Mouse (Mus musculus) bone marrow, adult 2 months (tissue): ENCODE measurements around the gene Olfr1093.

Source experiments
- CTCF ChIP-seq: fragments of 200-500 bp; IDR thresholded peaks from 2 replicates; pipeline ENCODE4 v1.5.1; 2011; ENCODE audit warnings: low read length, control low read depth; ENCODE audit not compliant: control insufficient read depth, insufficient read depth
- POLR2A ChIP-seq: fragments of 200-500 bp; IDR thresholded peaks from 2 replicates; pipeline ENCODE4 v1.6.1; 2011; ENCODE audit warnings: low read depth, mild to moderate bottlenecking, control low read depth, low read length, borderline replicate concordance; ENCODE audit not compliant: control insufficient read depth

DNA sequence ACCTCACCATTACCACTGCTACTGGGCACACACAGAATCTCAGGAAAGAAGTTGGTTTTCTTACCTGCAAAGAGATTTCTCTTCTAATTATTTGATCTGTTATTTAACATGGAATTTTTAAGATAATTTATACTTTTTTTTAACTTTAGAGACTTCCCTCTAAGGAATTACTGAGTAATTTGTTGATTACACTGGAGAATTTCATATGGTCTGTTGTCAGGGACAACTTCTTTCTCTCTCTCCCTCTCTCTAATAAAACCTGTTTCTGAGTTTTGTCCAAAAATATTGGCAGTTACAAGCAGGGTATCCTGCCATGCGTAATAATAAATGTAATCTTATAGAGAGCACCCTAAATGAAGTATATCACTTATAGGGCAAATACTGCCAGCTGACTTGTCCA is 23.4 kb upstream of the Olfr1093 start, which contains the start of gene Olfr1090:
- no peak for TF ChIP-seq POLR2A
- TF ChIP-seq CTCF, result no peak
